Mouse (Mus musculus) ES-E14 (cell line): ENCODE results near the gene Ring1.

Experiments
- HCFC1 ChIP-seq: IDR thresholded peaks from 2 replicates; pipeline ENCODE4 v1.6.1; 2012; ENCODE audit warnings: low read length, inconsistent platforms, borderline replicate concordance; ENCODE audit not compliant: insufficient read depth
- MAFK ChIP-seq: IDR thresholded peaks from 2 replicates; pipeline ENCODE4 v1.6.1; 2014; ENCODE audit warnings: mild to moderate bottlenecking, low read depth, low read length, inconsistent platforms; ENCODE audit not compliant: insufficient read depth
- ZC3H11A ChIP-seq: IDR thresholded peaks from 2 replicates; pipeline ENCODE4 v1.6.1; 2012; ENCODE audit warnings: low read depth, mild to moderate bottlenecking, inconsistent platforms, low read length, borderline replicate concordance
- ZNF384 ChIP-seq: IDR thresholded peaks from 2 replicates; pipeline ENCODE4 v1.6.1; 2012; ENCODE audit warnings: low read depth, low read length, inconsistent platforms

DNA sequence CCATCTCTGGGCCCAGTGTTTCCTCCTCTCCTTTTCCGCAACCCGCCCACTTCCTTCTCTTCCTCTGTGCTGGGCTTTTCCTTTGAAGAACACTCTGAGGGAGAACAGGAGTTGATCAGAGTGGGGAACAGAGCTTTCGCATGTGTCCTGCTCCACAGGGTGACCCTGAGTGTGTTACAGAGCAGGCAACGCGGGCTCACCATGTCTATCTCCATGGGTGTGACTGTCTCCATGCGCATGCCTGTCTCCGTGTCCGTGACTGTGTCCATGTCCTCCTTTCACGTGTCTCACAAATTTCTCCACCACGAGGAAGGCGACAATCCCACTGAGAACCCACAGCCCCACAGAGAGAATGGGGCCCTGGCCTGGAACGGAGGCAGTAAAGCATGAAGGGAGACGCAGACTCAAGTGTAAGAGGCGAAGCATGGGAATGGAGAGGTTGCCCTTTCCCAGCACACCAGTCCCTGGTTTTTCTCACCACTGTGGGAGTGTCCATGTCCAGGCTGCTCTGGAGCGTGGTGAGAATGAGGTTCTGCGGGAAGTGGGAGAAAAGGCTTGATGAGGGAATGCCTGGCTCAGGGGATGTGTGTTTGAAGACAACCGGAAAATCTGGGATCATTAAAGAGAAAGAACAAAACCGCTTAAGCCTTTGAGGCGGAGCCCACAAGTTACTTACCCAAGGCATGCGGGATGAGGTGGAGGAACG lies 5.6 kb upstream of the Ring1 start:
- no peak for TF ChIP-seq ZNF384
- no peak for TF ChIP-seq HCFC1
- no peak for TF ChIP-seq ZC3H11A
- no peak for TF ChIP-seq MAFK
